Mouse (Mus musculus) heart, adult 2 months (tissue): ENCODE results near the gene Akirin2. TPM values are rescaled to one million over a fixed set of nuclear protein-coding genes. Genes with fewer than 3 reads are reported as not detected.
A peak's percentile ranks its signal among the peaks of the same experiment; 100 is the strongest.

Experiments
- DNase-seq, 2 experiments: peaks; one replicate each; pipeline ENCODE4 v3.0.0; 2021
- H3K27ac ChIP-seq: fragments of 200-600 bp; 2 replicates; pipeline ENCODE4 v1.8.1; 2022
- H3K27me3 ChIP-seq: fragments of 200-500 bp; 2 replicates; pipeline ENCODE4 v1.6.1; 2012; ENCODE audit warnings: mild to moderate bottlenecking, low read length, inconsistent platforms, mixed read lengths; ENCODE audit not compliant: control insufficient read depth, insufficient read depth
- H3K36me3 ChIP-seq: fragments of 200-500 bp; 2 replicates; pipeline ENCODE4 v1.6.1; 2012; ENCODE audit warnings: low read length, inconsistent platforms; ENCODE audit not compliant: control insufficient read depth, insufficient read depth
- H3K4me1 ChIP-seq: fragments of 200-500 bp; 2 replicates; pipeline ENCODE4 v1.6.1; 2011; ENCODE audit warnings: low read length; ENCODE audit not compliant: control insufficient read depth, insufficient read depth
- H3K4me3 ChIP-seq: fragments of 200-600 bp; 2 replicates; pipeline ENCODE4 v1.8.1; 2022
- H3K79me2 ChIP-seq: fragments of 200-500 bp; replicated peaks from 2 replicates; pipeline ENCODE4 v1.6.1; 2012; ENCODE audit warnings: mild to moderate bottlenecking, inconsistent platforms, low read length, moderate library complexity, mixed read lengths; ENCODE audit not compliant: control insufficient read depth, insufficient read depth
- H3K9ac ChIP-seq: fragments of 200-500 bp; 2 replicates; pipeline ENCODE4 v1.6.1; 2012; ENCODE audit warnings: low read depth, mild to moderate bottlenecking, control low read depth, inconsistent platforms, low read length, mixed read lengths
- CTCF ChIP-seq: fragments of 200-600 bp; IDR thresholded peaks from 2 replicates; pipeline ENCODE4 v1.8.1; 2022; ENCODE audit warnings: antibody characterized with exemption, mild to moderate bottlenecking, moderate library complexity
- EP300 ChIP-seq: fragments of 200-500 bp; IDR thresholded peaks from 2 replicates; pipeline ENCODE4 v1.6.1; 2011; ENCODE audit warnings: low read depth, low read length, control low read depth; ENCODE audit not compliant: insufficient read depth
- POLR2A ChIP-seq: fragments of 200-500 bp; IDR thresholded peaks from 2 replicates; pipeline ENCODE4 v1.6.1; 2011; ENCODE audit warnings: mild to moderate bottlenecking, low read depth, low read length, control low read depth; ENCODE audit not compliant: insufficient read depth
- WGBS: fragments of 180-500 bp; shearing (Covaris S2); methylation state at CpG from one replicate; pipeline ENCODE4 v1.1.7; 2018; 5-methylcytosine and 5-hydroxymethylcytosine counted together
- intact Hi-C: fragments of 180-260 bp; cut with DNase I; formaldehyde crosslinking; loops from one replicate; pipeline ENCODE4 v1.15.1; 2025
- polyA plus RNA-seq: library from polyadenylated mRNA; depleted of rRNA; stranded (reverse); fragments of >200 nt; gene quantifications from 2 replicates; pipeline ENCODE4 v1.2.3, GENCODE M21; 2012
- total RNA-seq, 2 experiments: library from RNA; stranded (reverse); gene quantifications; 2 replicates each; pipeline ENCODE4 v1.2.3; 2021

Akirin2 gene
- total and polyA plus RNA-seq, 3 experiments, result 23.8 to 62.4 (median 54.5) TPM

DNA sequence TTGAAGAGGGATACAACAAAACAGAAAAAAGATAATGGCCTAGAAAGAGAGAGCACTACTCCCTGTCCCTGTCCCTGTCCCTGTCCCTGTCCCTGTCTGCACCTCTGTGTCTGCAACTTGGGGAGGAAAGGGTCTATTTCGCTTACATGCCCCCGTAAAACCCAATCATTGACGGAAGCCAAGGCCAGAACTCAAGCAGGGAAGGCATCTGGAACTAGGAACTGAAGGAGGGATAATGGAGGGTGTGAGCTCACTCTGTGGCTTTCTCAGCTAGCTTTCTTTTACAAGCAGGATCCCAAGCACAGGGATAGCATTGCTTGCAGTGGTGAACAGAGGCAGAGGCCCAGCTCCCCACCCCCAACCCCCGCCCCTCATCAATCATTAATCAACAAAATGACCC is 21.4 kb upstream of the Akirin2 start:
- intact Hi-C loops, result no loop called here
- Histone ChIP-seq H3K27ac (no peak overlapping the region), H3K79me2 (no peaks in the 10 kb centered on the region), H3K4me3 (no peak overlapping the region), H3K4me1 (no peaks in the 10 kb centered on the region), H3K27me3 (no peaks in the 10 kb centered on the region), H3K9ac (no peak overlapping the region), H3K36me3 (no peaks in the 10 kb centered on the region)
- TF ChIP-seq EP300, result no peak
- TF ChIP-seq CTCF, result no peak
- TF ChIP-seq POLR2A, result no peak
- 77% methylated on average over 4 of the region's 4 CpGs for WGBS
- DNase-seq, result no peak

DNA sequence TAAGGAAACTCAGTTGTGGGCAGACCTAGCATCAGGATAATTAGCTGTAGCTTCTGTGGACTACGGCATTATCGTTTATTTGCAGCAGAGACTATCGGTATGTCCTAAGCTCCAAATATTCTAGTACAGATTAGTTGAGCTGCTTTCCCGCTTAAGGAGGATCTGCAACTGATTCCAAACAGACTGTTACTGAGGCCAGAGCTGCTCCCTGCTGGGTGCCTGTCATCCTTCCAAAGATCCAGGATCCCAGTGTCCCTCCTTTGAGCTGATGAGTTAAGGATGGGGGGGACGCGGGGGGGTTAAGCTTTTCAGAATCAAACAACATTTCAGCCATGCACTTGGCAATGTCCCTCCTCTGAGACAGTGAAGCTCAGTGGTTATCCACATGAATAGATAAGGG is 20.8 kb upstream of the Akirin2 start:
- TF ChIP-seq EP300 (no peak), CTCF (no peak), POLR2A (no peak)
- H3K4me3 ChIP-seq, result no peak overlapping the region
- WGBS, result 85% methylated on average over 6 of the region's 6 CpGs
- H3K36me3 ChIP-seq, result no peaks in the 10 kb centered on the region
- H3K79me2 ChIP-seq, result no peaks in the 10 kb centered on the region
- intact Hi-C loops, result no loop called here
- no peaks in the 10 kb centered on the region for H3K4me1 ChIP-seq
- no peak overlapping the region for H3K27ac ChIP-seq
- DNase-seq, result no peak
- H3K27me3 ChIP-seq, result no peaks in the 10 kb centered on the region
- no peak overlapping the region for H3K9ac ChIP-seq

DNA sequence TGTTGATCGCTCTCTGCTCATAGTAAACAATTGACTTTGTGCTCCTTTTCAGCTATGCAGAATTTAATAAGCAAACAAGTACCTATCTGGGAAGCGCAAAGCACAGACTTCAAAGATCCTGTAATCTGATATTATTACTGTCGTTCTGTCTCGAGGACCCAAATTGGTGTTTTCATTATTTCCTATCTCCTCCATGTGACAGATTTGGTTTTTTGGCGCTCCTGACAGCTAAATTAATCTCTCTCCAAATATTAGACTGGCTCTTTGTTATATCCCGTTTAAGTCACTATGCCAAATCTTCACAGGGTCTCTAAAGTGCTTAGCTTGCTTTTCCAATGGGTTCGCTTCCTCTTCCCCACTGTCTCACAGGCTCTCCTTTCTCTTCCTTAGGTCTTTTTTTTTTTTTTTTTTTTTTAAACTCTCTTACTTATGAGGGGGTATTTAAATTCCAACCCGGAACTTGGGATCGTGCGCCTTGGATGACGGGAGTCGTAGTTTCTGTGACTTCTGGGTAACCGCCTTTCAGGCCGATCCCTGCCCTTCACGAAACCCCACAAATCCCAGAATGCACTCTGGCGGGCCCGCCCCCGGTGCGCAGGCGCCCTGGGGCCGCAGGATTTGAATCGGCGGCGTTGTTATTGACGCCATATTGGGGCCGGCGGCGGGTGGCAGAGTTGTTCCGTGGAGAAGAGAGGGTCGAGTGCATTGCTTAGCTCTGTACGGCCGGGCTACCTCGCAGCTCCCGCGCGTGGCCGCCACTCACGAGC is 573 bp upstream of the Akirin2 start:
- Histone ChIP-seq H3K79me2 (peaks cover 2% of the 10 kb centered on the region; the same call in 1 of the 2 replicates), H3K27me3 (no peaks in the 10 kb centered on the region), H3K4me1 (peaks cover 6% of the 10 kb centered on the region), H3K9ac (peak overlapping the region; percentile 89), H3K4me3 (peak overlapping the region; percentile 81), H3K36me3 (peaks cover 12% of the 10 kb centered on the region), H3K27ac (peak overlapping the region; percentile 92)
- DNase-seq, result peak; percentile 98
- TF ChIP-seq CTCF (no peak), EP300 (peak; percentile 78), POLR2A (peak; percentile 77)
- intact Hi-C loops, result loop anchor here (2.0 to 10.0 kb wide), 4 partner anchors 65 to 1235 kb away; partner anchors contain the start of genes Orc3, Rars2, Rngtt and Slc35a1
- WGBS, result 3% methylated on average over 38 of the region's 38 CpGs

DNA sequence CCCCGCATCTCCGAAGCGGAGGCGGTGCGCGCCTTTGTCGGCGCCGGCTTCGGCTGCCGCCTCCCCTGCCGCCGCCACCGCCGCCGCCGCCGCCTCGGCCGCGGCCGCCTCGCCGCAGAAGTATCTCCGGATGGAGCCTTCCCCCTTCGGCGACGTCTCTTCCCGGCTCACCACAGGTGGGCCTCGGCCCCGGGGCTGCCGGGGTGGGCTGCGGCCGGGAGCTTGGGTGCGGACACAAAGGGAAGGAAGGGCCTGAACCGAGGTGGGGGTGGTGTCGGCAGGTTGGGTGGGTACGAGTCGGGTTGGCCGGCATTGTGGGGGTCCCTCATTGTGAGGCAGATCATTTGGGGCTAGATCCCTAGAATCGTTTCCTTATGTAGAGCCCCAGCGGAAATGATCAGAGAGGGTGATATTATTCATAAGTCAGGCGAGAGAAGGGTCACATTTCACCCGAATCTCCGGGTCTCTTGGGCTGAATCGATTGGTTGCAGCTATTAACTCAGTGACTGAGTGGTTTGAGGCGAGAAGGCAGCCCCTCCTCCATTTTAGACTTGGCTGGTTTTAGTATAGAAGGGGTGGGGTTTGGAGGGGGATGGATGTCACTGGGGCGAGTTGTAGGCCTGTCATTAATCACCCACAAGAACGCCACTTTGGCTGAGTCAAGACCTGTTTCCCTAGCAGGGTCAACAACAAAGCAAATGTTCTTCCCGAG is 517 bp downstream of the Akirin2 start:
- peak overlapping the region; percentile 92 for H3K27ac ChIP-seq
- TF ChIP-seq POLR2A (no peak), EP300 (no peak), CTCF (no peak)

DNA sequence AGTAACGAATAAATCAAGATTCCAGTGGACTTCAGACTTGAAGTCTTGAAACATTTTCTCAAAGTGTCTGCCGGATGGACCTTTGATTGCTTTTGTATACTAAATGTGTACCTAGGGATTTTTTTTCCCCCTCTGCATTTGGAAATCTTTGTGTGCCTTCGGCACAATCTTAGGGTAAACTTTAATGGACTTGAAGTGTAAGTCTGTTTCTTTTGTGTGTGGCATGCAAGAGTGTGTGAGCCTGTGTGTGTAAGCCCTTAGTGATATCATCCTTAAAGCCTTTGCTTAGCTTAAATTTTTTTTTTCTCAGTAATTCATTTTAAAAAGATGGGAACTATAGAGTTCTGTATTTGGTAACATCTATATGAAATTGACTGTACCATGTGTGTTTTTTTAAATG is 1.2 kb downstream of the Akirin2 start:
- Histone ChIP-seq H3K36me3 (peaks cover 30% of the 10 kb centered on the region), H3K79me2 (peaks cover 6% of the 10 kb centered on the region), H3K27ac (peak overlapping the region; percentile 92), H3K9ac (peak overlapping the region; percentile 51; the same call in 1 of the 2 replicates), H3K27me3 (no peaks in the 10 kb centered on the region), H3K4me3 (peak overlapping the region; percentile 81), H3K4me1 (peaks cover 15% of the 10 kb centered on the region)
- DNase-seq, result no peak
- intact Hi-C loops, result loop anchor here (2.0 to 10.0 kb wide), 4 partner anchors 63 to 1237 kb away; partner anchors contain the start of genes Orc3, Rars2, Rngtt and Slc35a1
- WGBS, result 4% methylated on average over 3 of the region's 3 CpGs
- TF ChIP-seq EP300, result no peak
- no peak for TF ChIP-seq CTCF
- no peak for TF ChIP-seq POLR2A

More for the DNA sequence above, 517 bp downstream of the Akirin2 start:
- Histone ChIP-seq H3K9ac (peak overlapping the region; percentile 89), H3K79me2 (peaks cover 6% of the 10 kb centered on the region), H3K36me3 (peaks cover 23% of the 10 kb centered on the region), H3K4me1 (peaks cover 11% of the 10 kb centered on the region), H3K27me3 (no peaks in the 10 kb centered on the region), H3K4me3 (peak overlapping the region; percentile 81)
- intact Hi-C loops, result loop anchor here (2.0 to 10.0 kb wide), 4 partner anchors 64 to 1236 kb away; partner anchors contain the start of genes Orc3, Rars2, Rngtt and Slc35a1
- under 1% methylated on average over 49 of the region's 50 CpGs for WGBS
- peak; percentile 55 to 63 for DNase-seq

DNA sequence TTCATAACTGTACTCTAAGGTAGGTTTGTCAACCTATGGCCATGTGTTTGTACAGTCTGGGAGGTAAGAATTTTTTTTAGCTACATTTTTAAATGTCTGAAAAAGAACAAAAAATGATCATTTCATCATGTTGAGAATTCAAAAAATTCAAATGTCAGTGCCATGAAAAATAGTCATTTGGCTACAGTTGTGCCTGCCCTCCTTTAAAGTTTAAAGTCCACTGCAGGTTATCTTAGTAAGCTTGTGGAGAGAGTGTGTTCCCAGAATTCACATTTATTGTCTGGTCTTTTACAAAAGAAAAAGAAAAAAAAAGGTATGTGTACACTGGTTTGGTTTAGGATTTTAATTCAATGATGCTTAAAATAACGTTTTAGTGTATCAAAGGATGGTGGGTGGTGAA is 3.9 kb downstream of the Akirin2 start:
- no peak overlapping the region; the same call in 1 of the 2 replicates for H3K27ac ChIP-seq
- H3K4me3 ChIP-seq, result no peak overlapping the region
- H3K79me2 ChIP-seq, result peaks cover 7% of the 10 kb centered on the region
- H3K4me1 ChIP-seq, result peaks cover 22% of the 10 kb centered on the region
- H3K36me3 ChIP-seq, result peaks cover 52% of the 10 kb centered on the region
- 51% methylated on average over 1 of the region's 1 CpGs for WGBS
- intact Hi-C loops, result loop anchor here (5.0 to 10.0 kb wide), 3 partner anchors 133 to 1240 kb away; partner anchors contain the start of genes Rngtt, Slc35a1 and Zfp292
- DNase-seq, result no peak
- TF ChIP-seq CTCF (no peak), POLR2A (no peak)
- H3K9ac ChIP-seq, result no peak overlapping the region
- H3K27me3 ChIP-seq, result no peaks in the 10 kb centered on the region
